Mouse (Mus musculus) embryo, embryonic 10 days (tissue): ENCODE measurements at regions not wholly inside any gene's neighbourhood (a gene's known extent, or its start where the extent isn't known, plus 50 kb on each side); places are given as distances from the start of the nearest gene placed in this dataset.
"Not testable (repeated sequence)": the region's sequence is repeated elsewhere in the genome, so short reads cannot be mapped to it uniquely, and the experiment has no call there.

Source experiments
- DNase-seq: peaks from one replicate; pipeline ENCODE4 v3.0.0-alpha.2; 2015; ENCODE audit warnings: low spot score

DNA sequence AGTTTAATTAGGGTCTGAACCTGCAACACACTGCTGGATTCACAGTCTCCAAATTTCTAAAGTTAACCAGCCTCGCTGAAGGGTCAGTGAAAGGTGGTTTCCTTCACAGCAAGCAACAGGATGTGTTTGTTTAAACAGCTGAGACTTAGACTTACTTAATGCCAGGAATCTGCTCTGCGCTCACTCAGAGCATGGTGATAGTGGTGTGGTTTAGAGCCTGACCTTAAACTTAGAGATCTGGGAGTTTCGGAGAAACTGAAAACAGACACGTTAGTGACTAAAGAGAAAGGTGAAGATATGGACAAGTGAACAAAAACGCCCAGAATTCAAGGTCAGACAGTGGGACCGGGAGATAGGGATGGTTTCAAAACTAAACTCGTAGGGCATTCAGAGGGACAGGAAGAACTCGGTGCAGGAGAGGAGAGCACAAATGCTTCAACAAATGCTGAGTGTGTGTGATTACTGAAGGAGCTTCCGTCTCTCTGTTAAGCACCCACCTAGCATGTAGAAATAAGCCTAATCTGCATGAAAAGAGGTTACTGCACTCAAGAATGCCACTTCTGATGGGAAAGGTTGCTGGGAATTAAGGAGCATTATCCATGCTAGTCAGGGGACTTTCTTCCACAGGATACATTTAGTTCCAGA is 97.2 kb upstream of the Ifngr1 start:
- DNase-seq = peak; percentile 68

DNA sequence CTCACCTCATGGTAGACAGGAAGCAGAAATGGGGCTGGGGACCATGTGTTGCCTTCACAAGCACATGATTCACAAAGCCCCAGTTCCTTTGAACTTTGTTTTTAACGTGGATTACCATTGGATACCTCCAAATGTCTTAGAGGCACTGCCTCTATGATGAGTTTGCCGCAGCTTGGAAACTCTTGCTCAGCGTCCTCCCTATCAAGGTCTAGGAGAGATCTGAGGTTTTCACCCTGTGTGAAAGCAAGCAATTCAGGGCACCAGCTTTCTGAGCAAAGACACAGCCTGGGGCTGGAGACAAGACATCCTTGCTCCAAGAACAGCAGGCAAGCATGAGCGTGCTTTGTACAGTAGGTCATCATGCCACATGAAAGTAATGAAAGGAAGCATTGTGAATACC is 93.6 kb upstream of the Ifngr1 start:
- DNase-seq = no peak

DNA sequence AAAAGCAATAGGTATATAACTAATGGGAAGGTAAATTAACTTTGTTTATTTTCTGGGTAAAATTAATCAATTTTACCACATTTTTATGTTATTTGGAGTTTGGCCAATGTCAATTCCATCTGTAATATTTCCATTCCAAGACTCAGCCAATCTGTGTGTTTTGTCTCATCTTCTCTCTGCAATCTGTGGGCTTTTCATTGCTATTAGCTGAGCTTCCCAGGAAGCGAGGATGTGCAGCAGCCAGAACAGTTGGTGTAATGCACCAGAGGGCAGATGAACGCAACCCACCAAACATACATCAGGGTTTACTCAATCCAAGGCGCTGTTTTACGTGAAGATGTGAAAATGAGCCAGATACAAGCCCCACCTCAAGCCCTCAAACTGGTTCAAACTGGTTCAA is 88.9 kb upstream of the Ifngr1 start:
- no peak for DNase-seq

GRCm38 (mm10) chr10:19503846-19504765 is 87.6 kb upstream of the Ifngr1 start:
- DNase-seq = no peak

DNA sequence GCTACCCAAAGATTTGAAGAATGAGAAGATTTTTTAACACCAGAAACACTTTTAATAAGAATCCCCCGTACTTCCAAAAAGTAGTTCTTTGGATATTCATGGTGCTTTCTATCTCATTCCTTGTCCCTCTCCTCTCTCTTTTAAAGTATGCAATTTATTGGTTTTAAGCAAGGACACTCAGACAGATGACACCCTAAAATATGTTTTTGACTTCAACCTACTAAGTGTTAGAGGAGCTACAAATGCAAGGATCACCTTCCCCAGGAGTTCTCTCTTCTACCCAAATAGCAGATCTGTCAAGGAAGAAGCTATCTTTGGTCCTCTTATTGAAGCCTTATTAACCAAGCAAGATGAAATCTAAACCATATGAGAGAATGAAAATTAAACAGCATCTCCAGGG is 86.6 kb upstream of the Ifngr1 start:
- DNase-seq = no peak

GRCm38 (mm10) chr10:19505979-19506378 is 85.8 kb upstream of the Ifngr1 start:
- DNase-seq = no peak

DNA sequence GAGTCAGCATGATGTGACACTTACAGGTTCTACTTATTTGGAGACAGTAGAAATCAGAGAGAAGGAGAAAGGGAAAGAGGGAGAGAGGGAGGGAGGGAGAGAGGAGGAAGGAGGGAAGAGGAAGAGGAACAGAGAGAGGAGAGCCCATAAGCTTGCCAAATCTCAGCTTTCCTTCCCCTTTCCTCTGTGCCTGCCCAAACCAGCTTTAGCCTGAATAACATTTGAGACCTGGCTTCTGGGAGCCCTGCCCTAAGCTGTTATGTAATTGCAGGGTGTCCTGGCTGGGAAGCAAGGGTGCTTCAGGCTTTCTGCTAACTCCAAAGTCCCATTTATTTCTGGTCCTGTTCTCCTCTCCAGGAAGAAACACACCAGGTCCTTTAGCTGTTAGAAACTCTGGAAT is 85.3 kb upstream of the Ifngr1 start:
- no peak for DNase-seq

DNA sequence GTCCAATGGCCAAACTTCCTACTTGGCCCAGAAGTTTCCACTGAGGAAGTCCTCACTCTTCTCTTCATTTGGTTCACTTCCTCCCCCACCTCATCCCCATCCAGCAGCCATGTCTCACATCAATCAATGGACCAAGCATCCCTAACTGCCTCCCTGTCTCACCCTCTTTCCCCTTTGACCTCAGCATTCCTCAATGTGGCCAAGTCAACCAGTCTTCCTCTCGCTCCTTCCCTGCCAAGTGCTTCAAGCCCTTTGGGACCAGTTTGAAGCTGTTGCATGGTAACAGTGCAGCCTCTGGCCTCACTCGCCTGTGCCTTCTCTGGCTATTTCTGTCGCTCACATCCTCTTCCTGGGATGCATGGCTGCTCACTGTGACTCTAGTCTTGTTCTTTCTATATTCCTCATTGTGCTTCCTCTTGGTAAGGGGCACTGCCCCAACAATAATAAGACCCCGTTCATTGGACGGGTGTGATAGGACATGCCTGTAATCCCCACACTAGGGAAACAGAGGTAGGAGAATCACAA is 83.5 kb upstream of the Ifngr1 start:
- DNase-seq = no peak

- DNase-seq = no peak
Observed at GRCm38 (mm10) chr10:19510047-19510446, 81.7 kb upstream of the Ifngr1 start.

GRCm38 (mm10) chr10:19514366-19514765 is 77.4 kb upstream of the Ifngr1 start:
- not testable (repeated sequence) for DNase-seq

DNA sequence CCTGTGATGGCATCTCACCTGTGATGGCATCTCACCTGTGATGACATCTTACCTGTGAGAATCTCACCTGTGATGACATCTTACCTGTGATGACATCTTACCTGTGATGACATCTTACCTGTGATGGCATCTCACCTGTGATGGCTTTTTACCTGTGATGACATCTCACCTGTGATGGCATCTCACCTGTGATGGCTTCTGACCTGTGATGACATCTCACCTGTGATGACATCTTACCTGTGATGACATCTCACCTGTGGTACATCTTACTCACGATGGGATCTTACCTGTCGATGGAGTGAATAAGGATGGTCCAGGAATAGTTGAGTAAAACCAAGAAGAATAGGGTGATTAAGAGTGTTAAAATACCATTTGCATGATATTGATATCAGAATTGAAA is 76.9 kb upstream of the Ifngr1 start:
- DNase-seq = no peak

- no peak for DNase-seq
Observed at GRCm38 (mm10) chr10:19516011-19516410, 75.7 kb upstream of the Ifngr1 start.

GRCm38 (mm10) chr10:19517093-19517492 is 74.7 kb upstream of the Ifngr1 start:
- DNase-seq = no peak

GRCm38 (mm10) chr10:19518763-19519162 is 73.0 kb upstream of the Ifngr1 start:
- peak; percentile 59 for DNase-seq

DNA sequence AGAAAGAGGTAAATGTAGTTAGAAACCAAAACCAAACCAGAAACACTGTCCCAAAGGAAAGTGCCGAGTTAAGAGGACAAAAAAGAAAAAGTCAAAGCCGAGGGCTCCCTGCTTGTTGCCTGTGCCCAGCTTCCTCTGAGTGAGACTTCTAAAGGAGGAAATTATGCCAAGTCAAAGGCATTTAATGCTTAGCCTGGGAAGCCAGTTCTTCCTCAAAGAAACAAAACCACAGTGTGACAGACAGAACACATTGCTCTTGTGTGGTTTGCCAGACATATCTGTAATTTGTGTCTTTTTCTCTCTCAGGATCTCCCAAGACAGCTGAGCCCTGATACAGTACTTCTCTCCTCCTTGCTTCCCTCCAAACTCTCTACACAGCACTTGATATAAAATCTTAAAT is 69.6 kb upstream of the Ifngr1 start:
- no peak for DNase-seq

DNA sequence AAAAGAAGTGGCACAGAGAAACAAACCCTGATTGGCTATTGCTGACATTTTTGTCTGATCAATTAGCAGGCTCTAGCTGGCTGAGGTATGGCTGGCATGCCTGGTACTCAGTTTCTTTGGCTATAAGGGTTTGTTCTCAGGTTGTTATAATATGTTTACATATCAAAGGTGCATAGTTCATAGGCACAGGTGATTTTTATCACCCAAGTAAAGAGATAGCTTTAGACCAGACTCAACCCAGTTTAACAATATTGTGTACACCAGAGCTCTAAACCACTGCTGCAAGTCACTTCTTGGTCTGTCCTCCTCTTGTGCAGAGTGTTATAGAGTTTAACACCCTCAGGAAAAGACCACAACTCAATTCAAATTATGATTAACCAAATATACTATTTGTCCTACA is 65.8 kb upstream of the Ifngr1 start:
- DNase-seq = no peak

GRCm38 (mm10) chr10:19526353-19526752 is 65.4 kb upstream of the Ifngr1 start:
- no peak for DNase-seq

GRCm38 (mm10) chr10:19529655-19530054 is 62.1 kb upstream of the Ifngr1 start:
- no peak for DNase-seq

GRCm38 (mm10) chr10:19530056-19530455 is 61.7 kb upstream of the Ifngr1 start:
- no peak for DNase-seq

DNA sequence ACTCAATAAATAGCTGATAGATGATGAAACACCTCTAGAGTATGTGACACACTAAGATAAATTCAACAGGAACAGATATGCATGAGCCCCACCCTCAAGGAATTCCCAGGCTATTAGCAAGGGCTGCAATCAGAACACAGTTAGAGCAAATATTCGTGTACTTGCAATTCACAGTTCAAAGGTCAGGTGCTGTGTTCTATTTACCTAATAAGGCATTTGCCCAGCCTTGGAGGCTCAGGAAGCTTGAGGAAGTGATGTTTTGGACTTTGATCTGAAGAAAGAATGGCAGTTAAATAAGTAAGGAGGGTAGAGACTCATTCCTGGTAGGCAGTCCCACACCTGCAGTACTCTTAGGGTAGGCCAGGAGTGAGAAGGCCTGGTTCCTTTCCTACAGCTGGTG is 60.3 kb upstream of the Ifngr1 start:
- no peak for DNase-seq

- no peak for DNase-seq
Observed at GRCm38 (mm10) chr10:19532790-19533189, 59.0 kb upstream of the Ifngr1 start.

- DNase-seq = no peak
Observed at GRCm38 (mm10) chr10:19533846-19534245, 57.9 kb upstream of the Ifngr1 start.
